Mouse (Mus musculus) spleen, postnatal 10 days (tissue): ENCODE results near the gene Dpp7.

Experiments used
- DNase-seq, 2 experiments: peaks; one replicate each; pipeline ENCODE4 v3.0.0; 2021 to 2022; ENCODE audit warnings: low spot score in 2 of 2

The Dpp7 gene

DNA sequence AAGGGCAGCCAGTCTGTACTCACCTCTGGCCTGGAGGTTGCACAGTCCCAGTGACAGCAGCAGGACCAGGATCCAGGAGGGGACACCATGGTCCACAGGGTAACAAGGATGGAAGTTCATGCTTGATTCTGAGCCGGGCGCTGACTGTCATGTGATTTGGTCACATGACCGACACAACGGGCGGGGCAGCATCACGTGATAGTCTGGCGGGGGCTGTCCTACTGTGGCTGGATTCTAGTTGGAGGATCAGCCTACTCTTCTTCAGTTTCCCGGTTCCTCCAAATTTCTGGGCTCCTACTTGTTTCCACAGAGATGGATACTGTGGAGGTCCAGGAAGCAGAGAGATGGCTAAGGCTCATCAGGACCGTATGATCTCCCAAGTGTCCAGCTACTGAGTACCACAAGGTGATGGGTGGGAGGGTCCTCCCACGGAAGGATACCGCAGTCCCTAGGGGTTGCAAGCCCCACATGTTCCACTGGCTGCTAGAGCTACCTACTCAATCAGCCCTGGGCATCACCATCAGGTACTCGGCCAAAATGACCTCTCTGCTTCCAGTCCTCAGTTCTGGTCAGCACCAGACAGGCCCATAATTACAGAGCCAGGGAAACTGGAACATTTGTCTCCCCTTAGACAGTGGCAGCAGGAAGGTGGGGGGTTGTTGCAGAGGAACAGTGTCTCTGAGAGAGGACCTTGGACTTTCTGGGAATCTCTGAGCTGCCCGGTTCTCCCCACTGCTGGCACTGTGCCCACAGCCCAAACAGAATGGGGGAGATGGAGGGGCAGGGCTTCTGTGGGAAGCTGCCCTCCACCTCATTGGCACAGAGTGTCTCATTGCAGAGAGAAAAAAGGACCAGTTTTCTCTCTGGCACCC lies at the start of gene Dpp7:
Gene Dpp7 (minus strand): TSS at position 152 of the 872 bp plus-strand sequence.
- DNase-seq = peak; percentile 64 to 89

DNA sequence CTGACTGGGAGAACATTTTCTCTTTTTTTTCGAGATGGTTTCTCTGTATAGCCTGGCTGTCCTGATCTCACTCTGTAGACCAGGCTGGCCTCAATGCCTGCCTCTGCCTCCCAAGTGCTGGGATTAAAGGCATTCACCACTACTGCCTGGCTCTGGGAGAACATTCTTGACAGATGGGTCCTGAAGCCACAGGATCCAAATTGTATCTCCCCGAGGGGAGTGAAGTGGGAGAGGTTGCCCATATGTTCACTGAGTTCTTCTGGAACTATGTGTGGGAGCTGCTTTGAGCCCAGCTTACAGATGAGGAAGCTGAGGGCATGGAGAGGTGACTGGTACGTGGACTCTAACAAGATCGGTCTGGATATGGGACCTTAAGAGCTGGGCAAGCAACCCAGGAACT lies 47.8 kb upstream of the Dpp7 start:
- no peak for DNase-seq

DNA sequence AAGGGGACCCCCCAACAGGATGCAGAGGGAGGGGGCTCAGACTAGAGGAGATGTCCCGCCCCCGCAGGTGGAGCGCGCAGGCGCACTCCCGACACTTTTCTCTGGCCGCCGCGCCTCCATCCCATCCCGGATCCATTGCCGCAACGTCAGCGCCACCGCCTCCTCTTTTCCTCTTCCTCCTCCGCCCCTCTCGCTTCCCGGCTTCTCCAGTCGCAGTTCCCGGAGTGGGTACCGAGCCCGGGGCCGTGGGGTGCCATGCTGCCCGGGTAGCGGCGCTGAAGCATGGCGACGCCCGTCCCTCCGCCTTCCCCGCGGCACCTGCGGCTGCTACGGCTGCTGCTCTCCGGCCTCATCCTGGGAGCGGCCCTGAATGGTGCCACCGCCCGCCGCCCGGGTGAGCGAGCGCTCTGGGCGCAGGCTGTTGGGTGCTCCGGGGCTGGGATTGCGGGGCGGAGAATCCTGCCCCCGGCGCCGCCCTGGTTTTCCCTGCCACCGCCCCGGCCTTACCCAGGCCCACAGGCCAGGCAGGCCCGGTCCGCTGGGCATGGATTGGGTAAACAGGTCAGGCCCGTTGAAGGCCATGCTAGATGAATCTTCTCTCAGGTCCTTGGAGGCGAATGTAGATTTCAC lies 46.9 kb upstream of the Dpp7 start:
- no peak for DNase-seq

DNA sequence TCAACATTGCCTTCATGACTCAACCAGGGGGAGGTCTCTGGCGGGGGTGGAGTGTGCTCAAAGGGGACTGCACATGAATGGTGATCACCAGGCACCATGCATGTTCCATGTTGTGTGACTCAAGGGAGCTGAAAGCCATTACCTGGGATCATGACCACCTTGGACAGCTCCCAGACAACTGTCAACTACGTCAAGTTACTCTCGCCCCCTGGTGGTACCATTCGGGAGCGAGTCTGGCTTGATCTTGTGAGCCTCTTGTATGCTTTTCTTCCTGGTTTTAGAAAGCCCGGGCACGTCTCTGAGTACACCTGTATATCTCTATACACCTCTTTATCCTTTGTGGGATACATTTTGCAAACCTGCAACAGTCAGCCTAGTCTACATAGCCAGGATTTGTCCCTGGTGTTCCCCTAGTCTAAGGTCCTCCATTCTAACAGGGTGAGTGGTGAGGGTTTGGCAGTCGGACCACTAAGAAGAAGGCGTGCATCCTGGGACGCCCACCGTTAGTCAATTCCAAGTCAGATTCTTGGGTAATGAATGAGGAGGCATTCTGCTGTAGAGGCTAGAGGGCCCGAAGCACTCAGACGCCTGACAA lies 46.3 kb upstream of the Dpp7 start:
- peak; percentile 60 to 89 for DNase-seq

DNA sequence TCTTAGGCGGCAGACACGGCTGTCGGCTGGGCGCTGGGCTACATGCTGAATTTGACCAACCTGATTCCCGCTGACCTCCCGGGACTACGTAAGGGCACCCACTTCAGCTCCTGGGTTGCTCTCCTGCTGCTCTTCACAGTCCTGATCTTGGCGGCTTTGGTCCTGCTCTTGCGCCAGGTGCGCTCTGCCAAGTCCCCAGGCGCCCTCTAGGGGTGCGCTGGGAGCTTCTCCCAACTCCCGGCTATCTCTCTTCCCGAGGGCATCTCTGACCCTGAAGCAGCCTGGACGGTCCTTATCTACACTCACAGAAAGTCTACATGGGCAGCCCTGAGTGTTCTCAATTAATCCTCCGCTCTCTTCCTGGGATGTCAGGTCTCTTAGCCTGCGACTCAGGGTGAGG lies 44.6 kb upstream of the Dpp7 start:
- DNase-seq = peak in 1 of 2 experiments; percentile 42

GRCm38 (mm10) chr2:25400291-25400690 lies 44.1 kb upstream of the Dpp7 start:
- DNase-seq = no peak

DNA sequence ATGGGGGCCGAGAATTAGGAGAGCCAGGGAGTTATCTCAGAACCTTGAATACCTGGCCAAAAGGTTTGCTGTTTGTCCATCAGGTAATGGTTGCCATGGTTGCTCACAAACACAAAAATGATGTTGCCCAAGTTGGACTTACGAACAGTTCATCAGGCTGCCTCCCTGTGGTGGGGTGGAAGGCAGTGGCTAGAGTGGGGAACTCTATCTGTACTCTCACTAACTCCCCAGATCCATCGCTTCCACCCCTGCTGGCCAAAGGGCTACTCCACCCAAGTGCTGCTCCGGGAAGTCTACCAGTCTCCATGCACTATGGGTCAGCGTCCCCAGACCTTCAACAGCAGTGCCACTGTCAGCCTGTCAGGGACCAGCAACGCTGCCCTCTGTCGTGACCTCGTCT lies 42.9 kb upstream of the Dpp7 start, which contains the start of gene Npdc1:
Gene Npdc1 (plus strand): TSS at position 301 of the 400 bp plus-strand sequence.
- DNase-seq = no peak

GRCm38 (mm10) chr2:25398065-25398464 lies 41.9 kb upstream of the Dpp7 start:
- DNase-seq = no peak

DNA sequence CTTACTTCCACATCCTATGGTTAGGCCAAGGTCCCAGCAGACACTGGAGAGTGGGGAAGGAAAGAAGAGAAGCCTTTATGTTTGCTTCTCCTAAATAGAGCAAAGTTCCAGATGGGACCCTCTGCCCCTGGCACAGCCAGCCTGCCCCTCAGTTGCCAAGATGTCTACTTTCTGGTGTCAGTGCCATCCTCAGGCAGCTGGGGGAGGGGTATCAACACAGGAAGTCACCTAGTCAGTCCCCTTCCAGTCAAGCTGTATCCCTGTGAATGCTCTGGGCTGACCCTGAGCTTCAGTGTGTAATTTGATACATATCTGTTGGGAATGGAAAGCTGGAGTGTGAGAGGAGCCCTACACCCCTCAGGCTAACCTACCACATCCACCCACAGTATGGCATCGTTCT lies 40.9 kb upstream of the Dpp7 start:
- no peak for DNase-seq

- DNase-seq = no peak
Measured at GRCm38 (mm10) chr2:25396597-25396983, 40.4 kb upstream of the Dpp7 start.

DNA sequence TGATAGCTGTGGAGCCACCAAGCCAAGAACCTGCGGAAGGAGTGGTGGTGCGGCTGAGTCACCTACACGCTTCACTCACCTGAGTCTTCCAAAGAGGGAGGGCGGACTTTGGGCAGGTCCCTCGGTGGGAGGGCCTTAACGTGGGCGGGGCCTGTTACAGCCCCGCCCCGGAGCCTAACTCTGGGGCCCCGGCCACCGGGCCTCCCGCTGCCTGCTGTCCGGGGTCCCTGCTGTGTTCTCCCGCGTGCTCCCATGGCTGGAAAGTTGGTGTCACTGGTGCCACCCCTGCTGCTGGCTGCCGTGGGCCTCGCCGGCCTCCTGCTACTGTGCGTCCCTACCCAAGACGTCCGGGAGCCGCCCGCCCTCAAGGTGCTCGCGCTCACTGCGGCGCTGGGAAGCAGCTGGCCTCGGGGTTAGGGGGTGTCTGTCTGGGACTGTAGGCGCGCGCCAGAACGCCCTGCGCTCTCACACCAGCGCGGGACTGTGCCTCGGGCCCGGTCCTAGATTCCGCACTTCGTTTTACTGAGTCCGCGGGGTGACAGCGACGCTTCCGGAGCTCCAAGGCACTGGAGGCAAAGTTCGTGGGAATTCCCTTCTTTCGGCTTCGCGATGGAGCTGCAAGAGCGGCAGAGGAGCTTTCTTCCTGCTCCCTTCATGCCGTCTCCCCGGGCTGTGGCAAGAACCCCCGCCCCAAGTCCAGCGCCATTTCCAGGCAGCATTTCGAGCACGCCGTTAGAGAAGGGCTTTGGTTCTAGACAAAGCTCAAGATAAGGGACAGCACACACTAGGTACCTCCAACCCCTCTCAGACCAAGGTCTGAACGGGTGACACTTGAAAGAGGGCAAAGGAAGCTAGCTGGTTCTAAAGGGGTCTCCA lies 39.8 kb upstream of the Dpp7 start, which contains the start of gene Entpd2:
Gene Entpd2 (plus strand): TSS at position 154 of the 876 bp plus-strand sequence.
- peak in 1 of 2 experiments; percentile 27 for DNase-seq

GRCm38 (mm10) chr2:25394281-25395221 lies 38.4 kb upstream of the Dpp7 start:
- no peak for DNase-seq

DNA sequence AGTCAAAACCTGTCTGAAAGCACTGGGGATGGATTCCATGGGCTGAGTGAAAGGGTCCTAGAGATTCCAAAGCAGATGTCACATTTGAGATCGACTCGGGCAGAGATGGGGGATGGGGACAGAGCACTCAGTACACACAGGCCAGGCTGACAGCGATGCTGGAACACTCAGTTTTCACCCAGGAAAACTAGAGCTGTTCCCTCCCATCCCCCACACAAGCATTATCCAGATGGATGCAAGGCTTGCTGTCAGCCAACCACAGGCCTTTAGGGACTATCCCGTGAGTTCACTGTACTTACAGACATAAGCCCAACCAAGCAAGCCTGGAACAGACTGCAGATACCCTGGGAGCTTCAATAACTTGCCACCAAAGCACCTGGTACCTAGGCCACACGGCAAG lies 35.1 kb upstream of the Dpp7 start:
- no peak for DNase-seq

GRCm38 (mm10) chr2:25384492-25384891 lies 28.3 kb upstream of the Dpp7 start:
- DNase-seq = no peak

DNA sequence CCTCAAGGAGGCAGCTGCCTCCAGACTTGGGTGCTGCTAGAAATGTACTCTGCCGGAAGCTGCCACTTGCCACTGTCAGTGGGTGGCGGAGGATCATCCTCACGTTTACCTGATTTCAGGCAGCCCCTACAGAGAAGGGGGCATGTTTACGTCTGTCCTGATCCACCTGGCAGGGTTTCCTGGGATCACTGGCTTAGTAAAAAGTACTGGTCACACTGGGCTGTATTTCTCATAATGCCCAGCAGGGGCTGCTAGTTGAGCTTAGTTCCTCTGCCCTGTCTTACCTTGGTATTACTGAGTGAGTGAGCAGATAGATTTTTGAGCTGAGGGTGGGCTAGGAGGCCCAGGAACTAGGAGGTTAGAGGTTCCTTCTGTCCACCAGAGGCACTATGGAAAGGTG lies 20.4 kb upstream of the Dpp7 start:
- peak in 1 of 2 experiments; percentile 67 for DNase-seq

GRCm38 (mm10) chr2:25373431-25373830 lies 17.3 kb upstream of the Dpp7 start:
- DNase-seq = peak in 1 of 2 experiments; percentile 42

DNA sequence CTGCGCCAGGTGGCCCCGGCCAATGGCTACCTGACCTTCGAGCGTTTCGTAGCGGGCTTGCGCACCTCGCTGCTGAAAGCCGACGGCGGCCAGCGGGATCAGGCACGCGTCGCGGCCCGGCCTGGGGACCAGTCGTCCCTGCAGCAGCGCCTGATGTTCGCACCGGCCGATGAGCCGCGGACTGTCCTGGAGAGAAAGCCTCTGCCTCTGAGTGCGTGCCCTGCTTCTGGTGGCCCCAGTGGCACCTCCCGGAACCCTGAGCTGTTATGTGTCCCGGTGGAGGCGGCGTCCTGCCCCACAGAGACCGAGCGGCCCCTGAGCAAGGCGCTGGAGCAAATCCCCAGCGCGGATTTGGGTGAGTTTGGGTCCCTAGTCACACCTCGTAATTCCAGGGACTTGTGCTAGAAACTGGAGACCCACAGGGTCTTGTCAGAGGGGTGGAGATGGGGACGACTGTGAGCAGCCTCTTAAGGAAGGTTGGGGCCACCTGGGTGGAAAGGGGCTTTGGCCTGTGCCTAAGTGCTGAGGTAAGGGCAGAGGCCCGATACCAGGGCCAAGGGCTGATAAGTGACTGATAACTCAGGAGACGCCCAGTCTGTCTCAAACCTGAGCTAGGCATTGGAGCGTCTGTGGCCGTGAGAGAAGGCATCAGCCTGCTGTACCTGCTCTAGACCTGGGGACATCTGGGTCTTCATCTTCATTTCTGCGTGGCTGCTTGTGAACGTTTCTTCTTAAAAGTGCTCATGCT lies 16.7 kb upstream of the Dpp7 start:
- DNase-seq = peak; percentile 42 to 57

DNA sequence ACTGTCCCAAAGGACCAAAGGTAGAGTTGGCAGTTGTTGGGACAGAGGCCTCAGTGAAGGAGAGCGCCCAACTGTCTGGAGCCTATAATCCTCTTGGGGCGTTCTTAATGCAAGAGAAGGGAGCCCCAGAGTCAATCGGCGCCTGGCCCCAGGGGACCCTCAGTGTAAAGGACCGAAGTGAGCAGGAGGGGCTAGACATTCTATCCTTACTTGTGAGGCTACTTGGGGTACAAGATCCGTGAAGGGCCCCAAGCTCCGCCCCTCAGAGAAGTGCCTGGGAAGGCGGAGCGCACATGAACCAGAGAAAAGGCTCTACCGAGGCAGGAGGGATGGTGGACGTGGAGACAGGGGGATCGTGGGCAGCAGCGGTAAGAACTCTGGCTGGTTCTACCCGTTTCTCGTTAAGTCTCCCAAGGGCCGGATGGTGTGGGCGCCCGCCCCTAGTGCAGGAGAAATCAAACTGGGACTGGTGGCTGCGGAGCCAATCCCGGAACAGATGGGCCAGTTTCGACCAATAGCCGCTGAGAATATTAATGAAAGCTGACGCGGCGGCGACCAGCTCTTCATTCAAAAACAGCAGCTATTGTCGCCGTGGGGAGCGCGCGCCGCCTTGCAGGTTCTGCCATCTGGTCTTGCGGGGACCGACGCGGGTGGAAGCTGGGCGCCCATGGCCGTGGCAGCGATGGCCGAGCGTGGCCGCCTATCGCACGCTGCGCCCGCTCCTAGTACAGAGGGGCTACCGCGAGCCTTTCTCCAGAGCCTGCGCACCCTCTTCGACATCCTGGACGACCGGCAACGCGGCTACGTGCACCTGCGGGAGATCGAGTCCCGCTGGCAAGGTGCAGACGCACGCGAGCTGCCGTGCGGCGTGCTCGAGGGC lies 15.8 kb upstream of the Dpp7 start, which contains the start of gene Sapcd2:
Gene Sapcd2 (plus strand): TSS at position 558 of the 880 bp plus-strand sequence.
- DNase-seq = peak; percentile 78 to 88

DNA sequence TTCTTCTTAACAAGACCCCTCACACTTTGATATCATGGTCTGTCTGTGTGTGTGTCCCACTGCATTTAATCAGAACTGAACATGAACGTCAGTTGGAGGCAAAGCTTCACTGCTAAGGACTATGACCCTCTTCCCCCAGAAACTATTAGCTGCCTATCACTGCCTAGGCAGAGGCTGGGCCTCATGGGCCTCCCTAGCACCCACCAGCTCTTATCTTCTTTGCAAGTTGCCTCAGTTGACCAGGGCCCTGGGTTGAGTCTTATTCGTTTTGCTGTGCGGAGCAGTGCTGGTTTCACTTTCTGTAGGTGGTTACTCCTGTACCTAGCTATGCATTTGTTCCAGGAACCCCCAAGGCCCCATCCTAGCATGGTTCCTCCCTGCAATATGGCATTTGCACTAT lies 13.8 kb upstream of the Dpp7 start:
- DNase-seq = no peak
